Mouse (Mus musculus) midbrain, postnatal 0 days (tissue): Measurements from ENCODE around the gene Fmnl3. TPM values are rescaled to one million over a fixed set of nuclear protein-coding genes. Genes with fewer than 3 reads are reported as not detected.

Experiments used
- ATAC-seq: fragments of 200-750 bp; cut with Nextera tagmentation; 2 replicates; pipeline ENCODE4 v1.8.0; 2017; ENCODE audit warnings: moderate number of reproducible peaks, mild to moderate bottlenecking, moderate TSS enrichment, moderate library complexity; ENCODE audit not compliant: low FRiP score
- DNase-seq: peaks from one replicate; pipeline ENCODE4 v3.0.0-alpha.2; 2015; ENCODE audit warnings: low spot score
- H3K27ac ChIP-seq: fragments of 300-500 bp; sonication (generic); 2 replicates; pipeline ENCODE4 v1.5.1; 2014; ENCODE audit warnings: low read depth, mild to moderate bottlenecking, low read length, mixed read lengths
- H3K27me3 ChIP-seq: fragments of 300-500 bp; sonication (generic); 2 replicates; pipeline ENCODE4 v1.6.1; 2014; ENCODE audit warnings: low read length, control low read depth, mixed read lengths; ENCODE audit not compliant: insufficient read depth
- H3K36me3 ChIP-seq: fragments of 300-500 bp; sonication (generic); 2 replicates; pipeline ENCODE4 v1.6.1; 2014; ENCODE audit warnings: low read length, control low read depth, mixed read lengths; ENCODE audit not compliant: insufficient read depth
- H3K4me1 ChIP-seq: fragments of 300-500 bp; sonication (generic); 2 replicates; pipeline ENCODE4 v1.6.1; 2014; ENCODE audit warnings: mild to moderate bottlenecking, control low read depth, antibody characterized with exemption, low read length, mixed read lengths; ENCODE audit not compliant: insufficient read depth
- H3K4me2 ChIP-seq: fragments of 300-500 bp; sonication (generic); 2 replicates; pipeline ENCODE4 v1.6.1; 2014; ENCODE audit warnings: low read depth, mild to moderate bottlenecking, low read length, mixed read lengths; ENCODE audit not compliant: poor library complexity, severe bottlenecking
- H3K4me3 ChIP-seq: fragments of 300-500 bp; sonication (generic); 2 replicates; pipeline ENCODE4 v1.5.1; 2014; ENCODE audit warnings: low read depth, mild to moderate bottlenecking, low read length, moderate library complexity
- H3K9ac ChIP-seq: fragments of 300-500 bp; sonication (generic); replicated peaks from 2 replicates; pipeline ENCODE4 v1.6.1; 2014; ENCODE audit warnings: mild to moderate bottlenecking, low read length, moderate library complexity, mixed read lengths; ENCODE audit not compliant: poor library complexity, severe bottlenecking
- H3K9me3 ChIP-seq: fragments of 300-500 bp; sonication (generic); 2 replicates; pipeline ENCODE4 v1.6.1; 2016; ENCODE audit warnings: low read length, control low read depth
- CTCF ChIP-seq: IDR thresholded peaks from 2 replicates; pipeline ENCODE4 v1.5.1; 2016; ENCODE audit warnings: antibody characterized with exemption, mild to moderate bottlenecking
- WGBS: fragments of 180-500 bp; shearing (Covaris S2); extraction: QIAGEN DNeasy Blood & Tissue Kit; methylation state at CpG from one replicate; pipeline ENCODE4 v1.1.7; 2014; 5-methylcytosine and 5-hydroxymethylcytosine counted together
- polyA plus RNA-seq: library from polyadenylated mRNA; unstranded; fragments of >200 nt; fragmentation: Nextera tagmentation; extraction: Ambion mirVana; gene quantifications from 2 replicates; pipeline ENCODE4 v1.2.1, GENCODE M21; 2015
- total RNA-seq: library from RNA; depleted of rRNA; stranded (reverse); fragments of >200 nt; gene quantifications from 2 replicates; pipeline ENCODE4 v1.2.3, GENCODE M21; 2014

Fmnl3 gene
- total and polyA plus RNA-seq, 2 experiments from 2014 or later = 9.8 to 15.5 TPM

DNA sequence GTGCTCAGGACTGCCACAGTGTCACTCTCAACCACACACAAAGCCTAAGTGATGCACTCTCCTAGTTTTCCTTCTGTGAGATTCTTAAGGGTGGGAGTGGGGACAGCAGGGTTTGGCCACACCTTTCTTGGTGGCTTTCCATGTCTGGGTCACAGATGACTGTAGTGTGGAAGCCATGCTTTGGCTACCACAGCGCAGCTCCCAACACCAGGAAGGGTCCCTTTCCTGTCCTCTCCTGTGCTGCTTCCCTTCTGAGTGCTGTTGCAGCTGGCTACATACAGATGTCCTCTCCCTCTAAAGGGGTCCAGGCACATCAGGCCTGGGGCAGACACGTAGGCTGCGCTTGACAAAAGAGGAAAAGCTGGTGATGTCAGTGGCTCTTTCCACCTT is 36.6 kb downstream of the Fmnl3 start:
- TF ChIP-seq CTCF = no peak
- H3K9me3 ChIP-seq = no peaks in the 10 kb centered on the region
- H3K36me3 ChIP-seq = no peaks in the 10 kb centered on the region; the same call in 1 of the 2 replicates
- H3K9ac ChIP-seq = no peak overlapping the region
- H3K4me3 ChIP-seq = no peak overlapping the region
- H3K4me2 ChIP-seq = no peak overlapping the region
- 88% methylated on average over 3 of the region's 3 CpGs for WGBS
- peak overlapping the region; percentile 63 for H3K27ac ChIP-seq
- ATAC-seq (no peak), DNase-seq (no peak)
- H3K4me1 ChIP-seq = no peaks in the 10 kb centered on the region
- no peaks in the 10 kb centered on the region for H3K27me3 ChIP-seq

DNA sequence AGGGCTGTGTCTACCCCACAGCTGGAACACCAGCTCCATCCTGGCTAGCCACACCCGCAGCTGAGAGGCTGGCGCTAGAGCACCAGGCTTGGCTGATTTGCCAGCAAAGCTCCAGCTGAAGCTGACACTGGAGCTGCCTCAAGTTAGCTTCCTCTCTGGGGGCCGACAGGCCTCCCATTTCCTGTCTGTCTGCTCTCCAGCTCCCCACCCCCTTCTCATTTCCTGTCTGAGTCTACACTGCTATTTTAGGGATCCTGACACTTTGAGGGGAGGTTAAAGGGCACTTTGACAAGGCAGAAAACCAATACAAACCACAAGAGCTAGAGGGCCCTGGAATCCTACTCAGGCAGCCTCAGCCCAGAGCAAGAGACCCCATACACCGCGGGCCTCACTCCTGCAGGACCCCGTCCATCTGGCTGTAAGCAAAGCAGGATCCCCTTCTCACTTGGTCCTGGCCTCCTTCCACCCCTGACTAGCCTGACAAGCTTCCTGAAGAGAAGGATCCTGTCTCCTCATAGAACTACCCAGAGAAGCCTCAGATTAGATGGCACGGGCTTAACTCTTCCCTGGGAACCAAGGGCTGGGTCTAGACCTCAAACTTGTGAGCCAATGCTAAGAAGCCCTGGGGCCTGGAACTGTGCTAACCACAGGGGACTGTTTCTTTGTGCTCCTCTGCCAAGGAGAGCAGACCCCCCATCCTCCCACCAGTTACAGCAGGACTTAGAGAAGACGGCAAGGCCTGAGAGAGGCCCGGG is 37.2 kb downstream of the Fmnl3 start:
- no peak; the same call in 1 of the 2 replicates for TF ChIP-seq CTCF
- Histone ChIP-seq H3K4me3 (no peak overlapping the region), H3K27ac (peak overlapping the region; percentile 63), H3K4me1 (no peaks in the 10 kb centered on the region), H3K9me3 (no peaks in the 10 kb centered on the region), H3K4me2 (no peak overlapping the region), H3K36me3 (peaks cover 2% of the 10 kb centered on the region; the same call in 1 of the 2 replicates), H3K27me3 (no peaks in the 10 kb centered on the region), H3K9ac (no peak overlapping the region)
- peak; percentile 23; the same call in 1 of the 2 replicates for ATAC-seq
- 63% methylated on average over 9 of the region's 9 CpGs for WGBS
- DNase-seq = peak; percentile 54

DNA sequence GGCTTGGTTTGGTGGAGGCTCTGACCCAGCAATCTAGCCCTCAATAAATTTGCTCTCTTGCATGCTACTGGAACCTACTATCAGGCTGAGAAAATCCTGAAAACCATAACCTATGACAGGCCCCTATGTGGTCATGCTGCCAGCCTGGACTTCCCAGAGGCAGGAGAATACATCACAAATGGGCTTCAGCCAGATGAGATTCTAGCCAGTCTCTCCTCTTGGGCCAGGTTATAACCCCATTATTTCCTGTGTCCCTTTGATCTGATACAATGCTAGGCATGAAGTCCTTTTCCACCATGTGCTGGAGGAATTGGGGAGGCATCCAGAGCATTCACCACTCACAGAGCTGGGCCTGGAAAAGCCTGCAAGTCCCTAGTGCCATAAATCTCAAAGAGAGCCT is 38.2 kb downstream of the Fmnl3 start:
- no peak for DNase-seq
- no peaks in the 10 kb centered on the region for H3K27me3 ChIP-seq
- no peaks in the 10 kb centered on the region for H3K4me1 ChIP-seq
- H3K9me3 ChIP-seq = no peaks in the 10 kb centered on the region
- TF ChIP-seq CTCF = no peak
- no peak overlapping the region for H3K9ac ChIP-seq
- no peak overlapping the region for H3K4me3 ChIP-seq
- ATAC-seq = no peak
- H3K27ac ChIP-seq = no peak overlapping the region
- H3K4me2 ChIP-seq = no peak overlapping the region
- H3K36me3 ChIP-seq = peaks cover 11% of the 10 kb centered on the region; the same call in 1 of the 2 replicates

DNA sequence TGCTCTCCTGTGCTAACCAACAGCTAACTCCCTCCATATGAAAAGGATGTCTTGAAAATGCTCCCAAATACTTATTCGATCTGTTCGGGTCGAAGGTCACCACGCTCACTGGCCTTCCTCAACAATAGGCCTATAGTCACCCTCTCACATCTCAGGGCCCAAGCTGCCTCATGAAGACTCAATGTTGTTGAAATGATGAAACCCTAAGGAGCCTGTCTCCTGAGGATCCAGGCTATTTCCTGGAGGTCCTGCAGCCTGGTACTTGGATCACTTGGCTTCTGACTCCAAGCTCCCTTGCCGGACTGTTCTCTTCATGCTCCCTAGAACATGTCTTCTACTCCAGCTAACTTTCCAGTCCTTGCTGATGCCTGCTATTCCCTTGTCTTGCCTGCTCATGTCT is 38.9 kb downstream of the Fmnl3 start:
- no peak overlapping the region for H3K4me3 ChIP-seq
- ATAC-seq = no peak
- WGBS = 54% methylated on average over 5 of the region's 5 CpGs

DNA sequence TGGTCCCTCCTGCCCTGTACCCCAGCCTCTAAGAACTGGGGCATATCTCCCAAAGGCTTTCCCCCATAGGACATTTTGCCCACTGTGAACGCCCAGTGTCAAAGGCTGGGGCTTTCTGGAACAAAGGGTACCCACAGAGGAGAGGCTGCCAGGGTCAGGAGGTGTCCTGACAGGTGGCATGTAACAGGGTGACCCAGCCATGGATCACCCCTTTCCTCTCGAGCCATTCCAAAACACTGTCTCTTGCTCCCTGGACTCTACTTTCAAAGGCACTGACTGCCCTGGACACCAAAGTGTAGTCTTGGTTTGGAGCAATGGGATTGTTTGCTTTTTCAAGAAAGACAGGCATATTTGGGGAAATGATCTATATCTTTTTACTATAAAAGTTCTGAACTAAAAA is 40.0 kb downstream of the Fmnl3 start:
- ATAC-seq = no peak
- no peak overlapping the region for H3K4me2 ChIP-seq
- H3K4me1 ChIP-seq = no peaks in the 10 kb centered on the region
- WGBS = 66% methylated on average over 2 of the region's 2 CpGs
- TF ChIP-seq CTCF = no peak
- no peaks in the 10 kb centered on the region for H3K27me3 ChIP-seq
- DNase-seq = no peak
- no peak overlapping the region for H3K27ac ChIP-seq
- H3K36me3 ChIP-seq = peaks cover 17% of the 10 kb centered on the region
- H3K9ac ChIP-seq = no peak overlapping the region
- no peaks in the 10 kb centered on the region for H3K9me3 ChIP-seq
- no peak overlapping the region for H3K4me3 ChIP-seq

More for the DNA sequence above, 38.9 kb downstream of the Fmnl3 start:
- Histone ChIP-seq H3K27ac (no peak overlapping the region), H3K4me2 (no peak overlapping the region), H3K9ac (no peak overlapping the region), H3K4me1 (no peaks in the 10 kb centered on the region), H3K27me3 (no peaks in the 10 kb centered on the region), H3K9me3 (no peaks in the 10 kb centered on the region), H3K36me3 (peaks cover 13% of the 10 kb centered on the region; the same call in 1 of the 2 replicates)
- TF ChIP-seq CTCF = no peak
- no peak for DNase-seq

DNA sequence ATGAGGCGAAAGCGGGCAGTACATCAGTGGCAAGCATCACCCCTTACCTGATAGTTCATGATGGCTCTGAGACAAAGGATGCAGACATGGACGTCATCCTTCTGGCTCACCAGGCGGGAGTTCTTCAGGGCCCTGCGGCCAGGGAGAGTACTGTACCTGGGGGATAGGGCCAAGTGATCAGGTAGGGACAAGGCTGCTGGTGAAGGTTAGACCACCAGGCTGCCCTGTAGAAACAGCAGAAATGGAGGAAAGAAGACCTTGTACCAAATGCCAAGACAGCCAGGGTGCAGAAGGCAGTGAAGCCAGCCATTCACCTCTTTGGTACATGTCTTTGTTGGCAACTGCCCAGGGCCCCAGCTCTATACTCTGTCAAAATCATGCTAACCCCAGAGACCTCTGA is 42.3 kb downstream of the Fmnl3 start:
- WGBS = 97% methylated on average over 5 of the region's 5 CpGs
- Histone ChIP-seq H3K9me3 (no peaks in the 10 kb centered on the region), H3K4me3 (no peak overlapping the region), H3K27ac (no peak overlapping the region), H3K4me2 (no peak overlapping the region), H3K27me3 (no peaks in the 10 kb centered on the region), H3K4me1 (no peaks in the 10 kb centered on the region), H3K36me3 (peaks cover 29% of the 10 kb centered on the region), H3K9ac (no peak overlapping the region)
- ATAC-seq = no peak
- TF ChIP-seq CTCF = no peak
- no peak for DNase-seq
